Mouse (Mus musculus) heart, embryonic 16.5 days (tissue): ENCODE measurements around the gene Atp11a. TPM values are rescaled to one million over a fixed set of nuclear protein-coding genes. Genes with fewer than 3 reads are reported as not detected.

Experiments
- ATAC-seq: fragments of 200-750 bp; cut with Nextera tagmentation; replicated peaks from 2 replicates; pipeline ENCODE4 v1.8.0; 2017; ENCODE audit warnings: moderate number of reproducible peaks; ENCODE audit not compliant: insufficient read depth, low FRiP score; ENCODE audit errors: extremely low read depth
- H3K27ac ChIP-seq: fragments of 300-500 bp; sonication (generic); 2 replicates; pipeline ENCODE4 v1.5.1; 2014; ENCODE audit warnings: mild to moderate bottlenecking, low read length, control low read depth, moderate library complexity
- H3K27me3 ChIP-seq: fragments of 300-500 bp; sonication (generic); 2 replicates; pipeline ENCODE4 v1.6.1; 2014; ENCODE audit warnings: low read length, mixed read lengths; ENCODE audit not compliant: control insufficient read depth, insufficient read depth
- H3K36me3 ChIP-seq: fragments of 300-500 bp; sonication (generic); 2 replicates; pipeline ENCODE4 v1.6.1; 2014; ENCODE audit not compliant: control insufficient read depth, insufficient read depth
- H3K4me1 ChIP-seq: fragments of 300-500 bp; sonication (generic); 2 replicates; pipeline ENCODE4 v1.6.1; 2014; ENCODE audit warnings: low read length, mixed read lengths; ENCODE audit not compliant: control insufficient read depth, insufficient read depth
- H3K4me2 ChIP-seq: fragments of 300-500 bp; sonication (generic); 2 replicates; pipeline ENCODE4 v1.6.1; 2014; ENCODE audit warnings: low read depth, mild to moderate bottlenecking, control low read depth, low read length
- H3K4me3 ChIP-seq: fragments of 300-500 bp; sonication (generic); 2 replicates; pipeline ENCODE4 v1.5.1; 2014; ENCODE audit warnings: mild to moderate bottlenecking, control low read depth, low read length
- H3K9ac ChIP-seq: fragments of 300-500 bp; sonication (generic); 2 replicates; pipeline ENCODE4 v1.6.1; 2014; ENCODE audit warnings: low read length, control low read depth
- H3K9me3 ChIP-seq: fragments of 300-500 bp; sonication (generic); replicated peaks from 2 replicates; pipeline ENCODE4 v1.6.1; 2016; ENCODE audit warnings: low read length; ENCODE audit not compliant: control insufficient read depth
- WGBS: fragments of 180-500 bp; shearing (Covaris S2); extraction: QIAGEN DNeasy Blood & Tissue Kit; methylation state at CpG from one replicate; pipeline ENCODE4 v1.1.7; 2014; 5-methylcytosine and 5-hydroxymethylcytosine counted together
- polyA plus RNA-seq: library from polyadenylated mRNA; unstranded; fragments of >200 nt; fragmentation: Nextera tagmentation; extraction: Ambion mirVana; gene quantifications from 2 replicates; pipeline ENCODE4 v1.2.1, GENCODE M21; 2015

Atp11a gene
- polyA plus RNA-seq, 1 experiment from 2014 or later, result 10.8 TPM

GRCm38 (mm10) chr8:12863061-12863460 is 106.2 kb downstream of the Atp11a start:
- peaks cover 15% of the 10 kb centered on the region for H3K36me3 ChIP-seq
- 81% methylated on average over 3 of the region's 3 CpGs for WGBS
- no peaks in the 10 kb centered on the region for H3K27me3 ChIP-seq
- H3K4me1 ChIP-seq, result no peaks in the 10 kb centered on the region
- no peak overlapping the region for H3K4me3 ChIP-seq
- ATAC-seq, result no peak
- H3K9me3 ChIP-seq, result no peaks in the 10 kb centered on the region
- no peak overlapping the region for H3K27ac ChIP-seq
- no peak overlapping the region for H3K4me2 ChIP-seq
- no peak overlapping the region for H3K9ac ChIP-seq

- no peak for ATAC-seq
- H3K4me3 ChIP-seq, result no peak overlapping the region
- no peak overlapping the region for H3K27ac ChIP-seq
- no peaks in the 10 kb centered on the region for H3K9me3 ChIP-seq
- no peaks in the 10 kb centered on the region for H3K4me1 ChIP-seq
- 84% methylated on average over 14 of the region's 14 CpGs for WGBS
- H3K27me3 ChIP-seq, result no peaks in the 10 kb centered on the region
- H3K9ac ChIP-seq, result no peak overlapping the region
- peaks cover 14% of the 10 kb centered on the region for H3K36me3 ChIP-seq
- H3K4me2 ChIP-seq, result no peak overlapping the region
Measured at GRCm38 (mm10) chr8:12863608-12864007, 106.8 kb downstream of the Atp11a start.

- ATAC-seq, result no peak
- no peaks in the 10 kb centered on the region for H3K4me1 ChIP-seq
- no peak overlapping the region for H3K4me2 ChIP-seq
- peaks cover 14% of the 10 kb centered on the region for H3K36me3 ChIP-seq
- no peaks in the 10 kb centered on the region for H3K27me3 ChIP-seq
- H3K27ac ChIP-seq, result no peak overlapping the region
- WGBS, result 71% methylated on average over 6 of the region's 6 CpGs
- no peaks in the 10 kb centered on the region for H3K9me3 ChIP-seq
- H3K4me3 ChIP-seq, result no peak overlapping the region
- no peak overlapping the region for H3K9ac ChIP-seq
Measured at GRCm38 (mm10) chr8:12865790-12866189, 109.0 kb downstream of the Atp11a start.

GRCm38 (mm10) chr8:12869661-12870060 is 112.8 kb downstream of the Atp11a start:
- ATAC-seq, result no peak

GRCm38 (mm10) chr8:12870656-12871055 is 113.8 kb downstream of the Atp11a start:
- WGBS, result 81% methylated on average over 5 of the region's 5 CpGs

More at GRCm38 (mm10) chr8:12869661-12870060, 112.8 kb downstream of the Atp11a start:
- Histone ChIP-seq H3K36me3 (no peaks in the 10 kb centered on the region), H3K27ac (no peak overlapping the region), H3K27me3 (peaks cover 6% of the 10 kb centered on the region), H3K9me3 (no peaks in the 10 kb centered on the region), H3K9ac (no peak overlapping the region), H3K4me2 (no peak overlapping the region), H3K4me1 (peaks cover 11% of the 10 kb centered on the region), H3K4me3 (no peak overlapping the region)
- 70% methylated on average over 3 of the region's 3 CpGs for WGBS

GRCm38 (mm10) chr8:12871461-12871860 is 114.6 kb downstream of the Atp11a start:
- ATAC-seq, result no peak
- Histone ChIP-seq H3K4me2 (no peak overlapping the region), H3K36me3 (no peaks in the 10 kb centered on the region), H3K27me3 (peaks cover 11% of the 10 kb centered on the region), H3K9ac (0 out of 2 replicates have a peak overlapping the region, but pooled peaks have one; percentile 26), H3K4me1 (peaks cover 11% of the 10 kb centered on the region), H3K9me3 (no peaks in the 10 kb centered on the region), H3K27ac (no peak overlapping the region), H3K4me3 (no peak overlapping the region)
- 12% methylated on average over 5 of the region's 5 CpGs for WGBS

More at GRCm38 (mm10) chr8:12870656-12871055, 113.8 kb downstream of the Atp11a start:
- Histone ChIP-seq H3K9ac (no peak overlapping the region), H3K27ac (no peak overlapping the region), H3K4me2 (no peak overlapping the region), H3K9me3 (no peaks in the 10 kb centered on the region), H3K4me1 (peaks cover 11% of the 10 kb centered on the region), H3K27me3 (peaks cover 11% of the 10 kb centered on the region), H3K36me3 (no peaks in the 10 kb centered on the region), H3K4me3 (no peak overlapping the region)
- ATAC-seq, result no peak

- no peak overlapping the region for H3K27ac ChIP-seq
- no peaks in the 10 kb centered on the region for H3K9me3 ChIP-seq
- H3K36me3 ChIP-seq, result no peaks in the 10 kb centered on the region
- H3K4me3 ChIP-seq, result peak overlapping the region; percentile 75
- 9% methylated on average over 8 of the region's 9 CpGs for WGBS
- H3K4me1 ChIP-seq, result peaks cover 11% of the 10 kb centered on the region
- peaks cover 11% of the 10 kb centered on the region for H3K27me3 ChIP-seq
- H3K4me2 ChIP-seq, result peak overlapping the region; percentile 97
- peak overlapping the region; percentile 68; the same call in 1 of the 2 replicates for H3K9ac ChIP-seq
- ATAC-seq, result no peak
Measured at GRCm38 (mm10) chr8:12872983-12873356, 116.2 kb downstream of the Atp11a start.

- peaks cover 11% of the 10 kb centered on the region for H3K27me3 ChIP-seq
- peak within 1 kb of the TSS; percentile 68 for H3K9ac ChIP-seq
- under 1% methylated on average over 30 of the region's 30 CpGs for WGBS
- H3K4me3 ChIP-seq, result peak within 1 kb of the TSS; percentile 75
- no peaks in the 10 kb centered on the region for H3K9me3 ChIP-seq
- H3K4me2 ChIP-seq, result peak within 1 kb of the TSS; percentile 97
- H3K36me3 ChIP-seq, result no peaks in the 10 kb centered on the region
- H3K4me1 ChIP-seq, result peaks cover 11% of the 10 kb centered on the region
- H3K27ac ChIP-seq, result no peak within 1 kb of the TSS
- peak; percentile 35 for ATAC-seq
Measured at GRCm38 (mm10) chr8:12873357-12874046, 116.7 kb downstream of the Atp11a start, which contains the start of gene Mcf2l. TSS of gene Mcf2l (plus strand) at chr8:12873806.

GRCm38 (mm10) chr8:12874194-12874791 is 117.5 kb downstream of the Atp11a start:
- H3K27me3 ChIP-seq, result peaks cover 11% of the 10 kb centered on the region
- 31% methylated on average over 8 of the region's 8 CpGs for WGBS
- H3K27ac ChIP-seq, result no peak overlapping the region
- no peaks in the 10 kb centered on the region for H3K36me3 ChIP-seq
- no peaks in the 10 kb centered on the region for H3K9me3 ChIP-seq
- peak overlapping the region; percentile 75 for H3K4me3 ChIP-seq
- H3K9ac ChIP-seq, result peak overlapping the region; percentile 68; the same call in 1 of the 2 replicates
- ATAC-seq, result no peak
- H3K4me1 ChIP-seq, result peaks cover 11% of the 10 kb centered on the region
- peak overlapping the region; percentile 97 for H3K4me2 ChIP-seq
